Mouse (Mus musculus) lung, adult 2 months (tissue): ENCODE data around the gene Gpr174.
"Not testable (repeated sequence)": the region's sequence is repeated elsewhere in the genome, so short reads cannot be mapped to it uniquely, and the experiment has no call there.

ENCODE experiments used
- CTCF ChIP-seq: fragments of 200-500 bp; IDR thresholded peaks from 2 replicates; pipeline ENCODE4 v1.5.1; 2011; ENCODE audit warnings: mild to moderate bottlenecking, low read length, control low read depth; ENCODE audit not compliant: insufficient read depth
- POLR2A ChIP-seq: fragments of 200-500 bp; IDR thresholded peaks from 2 replicates; pipeline ENCODE4 v1.6.1; 2011; ENCODE audit warnings: low read depth, mild to moderate bottlenecking, control low read depth, low read length, borderline replicate concordance; ENCODE audit errors: extremely low read depth

- TF ChIP-seq CTCF, POLR2A: not testable (repeated sequence)
These were observed 42.2 kb downstream of the Gpr174 start for GRCm38 (mm10) chrX:107297861-107298260.
